Mouse (Mus musculus): ENCODE measurements around the gene Lsm14b.

DNA sequence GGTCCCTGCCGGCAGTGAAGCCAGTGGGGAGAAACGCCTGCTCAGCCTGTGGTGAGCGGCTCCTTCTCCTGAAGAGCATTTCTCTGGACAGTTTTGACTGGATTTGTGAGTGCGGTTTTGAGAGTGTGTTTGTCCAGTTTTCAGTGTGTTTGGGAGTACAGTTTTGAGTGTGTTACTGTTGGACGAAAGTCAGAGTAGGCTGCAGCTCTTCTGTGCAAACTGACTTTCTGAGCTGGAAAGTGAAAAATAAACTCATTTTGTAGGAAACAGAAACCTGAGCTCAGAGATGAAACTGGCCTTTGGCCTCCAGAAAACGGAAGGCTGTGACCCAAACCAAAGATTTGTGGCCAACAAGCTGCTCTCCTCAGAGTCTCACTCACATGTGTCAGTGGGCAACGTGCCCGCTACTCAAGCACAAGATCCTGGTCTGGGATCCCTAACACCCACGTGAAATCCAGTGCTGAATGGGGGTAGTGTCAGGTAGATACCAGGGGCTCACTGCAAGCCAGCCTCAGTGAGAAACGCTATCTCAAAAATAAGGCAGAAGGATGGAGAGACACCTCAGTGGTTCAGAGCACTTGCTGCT lies 38.3 kb upstream of the Lsm14b start:
- no peak for TF ChIP-seq CTCF (IDR thresholded peaks at IDR 0.05; ENCODE audit: insufficient read depth, low read length)
- TF ChIP-seq POLR2A (IDR thresholded peaks at IDR 0.05; ENCODE audit: borderline replicate concordance, extremely low read depth, low read depth, low read length), result no peak

All from lung, adult 2 months (tissue).